ENCODE assay signal across 30 mouse cellular contexts in genomic region chr1:142867024-142867700, GRCm38 (mm10).
DNase-seq lines count a peak whose midpoint lies in the region; ATAC-seq and TF ChIP-seq lines count a peak whose summit lies in the region.
"Had no signal": no experiment of that assay in that cellular context is flagged by ENCODE, and none has a peak within 500 bp of the region (broad histone marks: within the 10 kb centered on the region; RNA-seq: fewer than 3 reads in every experiment).

No protein-coding gene starts in this region.

- DNase-seq in kidney, postnatal 0 days (ENCODE audit: low spot score): peak; percentile 41
- no peak for DNase-seq in kidney, postnatal 36 days
- peak; percentile 2 for DNase-seq in lung, postnatal 36 days
- DNase-seq in lung, postnatal 25 days (ENCODE audit: low spot score): no peak
- peak; percentile 13 for DNase-seq in MEL (ENCODE audit: low read depth, low spot score)
- DNase-seq in cerebellum, postnatal 14 days: no peak
- DNase-seq: adrenal gland, postnatal 14 days; cerebellum, adult 11 months; cerebellum, adult 9-10 months; gastrocnemius, postnatal 14 days; heart, adult 18-20 months; heart, postnatal 36 days; kidney, adult 9 months; kidney, postnatal 25 days; right cerebral cortex, postnatal 4 days; thymus, adult 18-20 months; thymus, postnatal 25 days had no signal

- no peak overlapping the region for H3K4me3 ChIP-seq in kidney, postnatal 0 days (replicated peaks; ENCODE audit: low read depth, low read length)
- no peak overlapping the region for H3K4me3 ChIP-seq in MEL (ENCODE audit: control insufficient read depth in 1 of 2, insufficient read depth in 1 of 2, low read depth in 2 of 2, low read length in 2 of 2)
- peak overlapping the region; percentile 18 for H3K4me3 ChIP-seq in megakaryocyte, embryonic 14.5 days (replicated peaks)
- H3K4me3 ChIP-seq: erythroblast, embryonic 14.5 days; forebrain, embryonic 12.5 days; limb, embryonic 10.5 days; limb, embryonic 15.5 days; liver, embryonic 15.5 days; lung, embryonic 15.5 days; midbrain, embryonic 13.5 days; neural tube, embryonic 13.5 days had no signal

- no peaks in the 10 kb centered on the region for H3K27me3 ChIP-seq in kidney, postnatal 0 days (ENCODE audit: insufficient read depth, low read length)
- H3K27me3 ChIP-seq in MEL (ENCODE audit: control insufficient read depth in 1 of 2, insufficient read depth in 2 of 2, low read length in 2 of 2): no peaks in the 10 kb centered on the region
- H3K27me3 ChIP-seq in megakaryocyte, embryonic 14.5 days (replicated peaks): no peaks in the 10 kb centered on the region
- H3K27me3 ChIP-seq: forebrain, embryonic 12.5 days; limb, embryonic 15.5 days; liver, embryonic 15.5 days; lung, embryonic 15.5 days; midbrain, embryonic 13.5 days; neural tube, embryonic 13.5 days had no signal

- TF ChIP-seq POLR2A in MEL (IDR thresholded peaks at IDR 0.05; ENCODE audit: control insufficient read depth in 1 of 2, insufficient read depth in 1 of 2, low read depth in 1 of 2, low read length in 2 of 2, poor library complexity in 1 of 2): no peak

- H3K27ac ChIP-seq in kidney, postnatal 0 days: no peak overlapping the region
- no peak overlapping the region for H3K27ac ChIP-seq in MEL (ENCODE audit: control insufficient read depth, low read depth, low read length)
- H3K27ac ChIP-seq: forebrain, embryonic 12.5 days; hindbrain, embryonic 14.5 days; limb, embryonic 10.5 days; limb, embryonic 15.5 days; liver, embryonic 15.5 days; lung, embryonic 15.5 days; midbrain, embryonic 13.5 days; neural tube, embryonic 13.5 days; stomach, postnatal 0 days had no signal

- no peaks in the 10 kb centered on the region for H3K79me2 ChIP-seq in MEL (ENCODE audit: control insufficient read depth, insufficient read depth, low read length, poor library complexity)

- no peaks in the 10 kb centered on the region for H3K9me3 ChIP-seq in kidney, postnatal 0 days (replicated peaks; ENCODE audit: low read length)
- no peaks in the 10 kb centered on the region for H3K9me3 ChIP-seq in MEL (replicated peaks; ENCODE audit: insufficient read depth, low read length)
- peaks cover 4% of the 10 kb centered on the region; the same call in 1 of the 2 replicates for H3K9me3 ChIP-seq in megakaryocyte, embryonic 14.5 days
- H3K9me3 ChIP-seq: forebrain, embryonic 12.5 days; limb, embryonic 10.5 days; limb, embryonic 15.5 days; liver, embryonic 15.5 days; lung, embryonic 15.5 days; midbrain, embryonic 13.5 days; neural tube, embryonic 13.5 days had no signal

- no peaks in the 10 kb centered on the region for H3K4me1 ChIP-seq in kidney, postnatal 0 days (replicated peaks; ENCODE audit: insufficient read depth, low read length)
- H3K4me1 ChIP-seq in MEL (ENCODE audit: control insufficient read depth in 1 of 2, insufficient read depth in 2 of 2, low read length in 2 of 2): no peaks in the 10 kb centered on the region
- H3K4me1 ChIP-seq in megakaryocyte, embryonic 14.5 days: 0 out of 2 replicates have a peak, but pooled peaks cover 3% of the 10 kb centered on the region
- H3K4me1 ChIP-seq: forebrain, embryonic 12.5 days; limb, embryonic 10.5 days; limb, embryonic 15.5 days; liver, embryonic 15.5 days; lung, embryonic 15.5 days; midbrain, embryonic 13.5 days; neural tube, embryonic 13.5 days had no signal

- no peak for TF ChIP-seq CTCF in kidney, postnatal 0 days (IDR thresholded peaks at IDR 0.05; ENCODE audit: low read depth)
- no peak for TF ChIP-seq CTCF in MEL (IDR thresholded peaks at IDR 0.05 in 2 of 3, conservative IDR thresholded peaks at IDR 0.05 in 1 of 3; ENCODE audit: control insufficient read depth in 1 of 3, insufficient read depth in 1 of 3, low read depth in 2 of 3, low read length in 3 of 3, poor library complexity in 1 of 3, severe bottlenecking in 1 of 3)

- 70% methylated on average over 4 of the region's 4 CpGs for WGBS in kidney, postnatal 0 days

- H3K36me3 ChIP-seq in kidney, postnatal 0 days (ENCODE audit: insufficient read depth, low read length): no peaks in the 10 kb centered on the region
- H3K36me3 ChIP-seq in MEL (ENCODE audit: control insufficient read depth in 1 of 2, insufficient read depth in 2 of 2, low read length in 2 of 2): no peaks in the 10 kb centered on the region
- H3K36me3 ChIP-seq in megakaryocyte, embryonic 14.5 days (replicated peaks; ENCODE audit: low read length): no peaks in the 10 kb centered on the region
- H3K36me3 ChIP-seq: forebrain, embryonic 12.5 days; limb, embryonic 10.5 days; limb, embryonic 15.5 days; liver, embryonic 15.5 days; lung, embryonic 15.5 days; midbrain, embryonic 13.5 days; neural tube, embryonic 13.5 days had no signal

- H3K4me2 ChIP-seq in kidney, postnatal 0 days (ENCODE audit: low read length): no peak overlapping the region
- H3K4me2 ChIP-seq: forebrain, embryonic 12.5 days; heart, embryonic 11.5 days; hindbrain, embryonic 14.5 days; limb, embryonic 15.5 days; liver, embryonic 15.5 days; lung, embryonic 15.5 days; midbrain, embryonic 13.5 days; neural tube, embryonic 13.5 days had no signal

- no peak for ATAC-seq in kidney, postnatal 0 days (replicated peaks; ENCODE audit: low FRiP score, low read depth)
- ATAC-seq: intestine, postnatal 0 days; midbrain, embryonic 13.5 days had no signal

- no peak overlapping the region for H3K9ac ChIP-seq in kidney, postnatal 0 days (ENCODE audit: low read depth, low read length)
- no peak overlapping the region for H3K9ac ChIP-seq in MEL (ENCODE audit: control insufficient read depth, low read depth, low read length, poor library complexity, severe bottlenecking)
- H3K9ac ChIP-seq: forebrain, embryonic 12.5 days; hindbrain, embryonic 14.5 days; limb, embryonic 15.5 days; liver, embryonic 15.5 days; lung, embryonic 15.5 days; midbrain, embryonic 13.5 days; neural tube, embryonic 13.5 days had no signal

- TF ChIP-seq RAD21 in MEL (IDR thresholded peaks at IDR 0.05; ENCODE audit: low read depth, low read length): no peak

- TF ChIP-seq EP300 in MEL (IDR thresholded peaks at IDR 0.05; ENCODE audit: low read depth in 1 of 2, low read length in 2 of 2): no peak

TF ChIP-seq in MEL, 35 proteins besides CTCF, POLR2A, EP300 and RAD21:
- no peak for TF ChIP-seq JUND (IDR thresholded peaks at IDR 0.05; ENCODE audit: low read depth, low read length)
- no peak for TF ChIP-seq SIN3A (IDR thresholded peaks at IDR 0.05; ENCODE audit: low read length)
- TF ChIP-seq ZC3H11A (IDR thresholded peaks at IDR 0.05; ENCODE audit: low read depth, low read length): no peak
- no peak for TF ChIP-seq MEF2A (IDR thresholded peaks at IDR 0.05; ENCODE audit: extremely low read depth, insufficient replicate concordance, low read depth, low read length, poor library complexity, severe bottlenecking)
- no peak for TF ChIP-seq CHD2 (IDR thresholded peaks at IDR 0.05; ENCODE audit: low read length)
- TF ChIP-seq GABPA (IDR thresholded peaks at IDR 0.05; ENCODE audit: low read depth, low read length): no peak
- TF ChIP-seq RCOR1 (IDR thresholded peaks at IDR 0.05; ENCODE audit: low read depth, low read length): no peak
- TF ChIP-seq POLR2AphosphoS2 (IDR thresholded peaks at IDR 0.05; ENCODE audit: low read length): no peak
- TF ChIP-seq USF2 (IDR thresholded peaks at IDR 0.05; ENCODE audit: borderline replicate concordance in 1 of 2, insufficient read depth in 1 of 2, low read depth in 1 of 2, low read length in 2 of 2): no peak
- no peak for TF ChIP-seq TAL1 (IDR thresholded peaks at IDR 0.05; ENCODE audit: low read length)
- TF ChIP-seq UBTF (IDR thresholded peaks at IDR 0.05; ENCODE audit: borderline replicate concordance, insufficient read depth, low read depth, low read length): no peak
- TF ChIP-seq MAZ (IDR thresholded peaks at IDR 0.05; ENCODE audit: low read depth, low read length): no peak
- no peak for TF ChIP-seq ZMIZ1 (IDR thresholded peaks at IDR 0.05; ENCODE audit: low read depth, low read length)
- TF ChIP-seq CHD1 (IDR thresholded peaks at IDR 0.05; ENCODE audit: low read depth, low read length): no peak
- no peak for TF ChIP-seq ETS1 (IDR thresholded peaks at IDR 0.05; ENCODE audit: low read depth, low read length)
- TF ChIP-seq POLR2AphosphoS5 (IDR thresholded peaks at IDR 0.05; ENCODE audit: borderline replicate concordance, low read depth, low read length): no peak
- no peak for TF ChIP-seq TBP (IDR thresholded peaks at IDR 0.05; ENCODE audit: low read depth, low read length)
- no peak for TF ChIP-seq E2F4 (IDR thresholded peaks at IDR 0.05; ENCODE audit: borderline replicate concordance, low read depth, low read length)

Comparison
In these comparisons a context has a peak if more than half of its experiments do, and no peak if none do; other contexts are left out.
1. DNase-seq: peak in kidney, postnatal 0 days (single experiment), lung, postnatal 36 days (single experiment) and MEL (single experiment); none in kidney, postnatal 36 days (0 of 2), lung, postnatal 25 days (single experiment) and cerebellum, postnatal 14 days (0 of 2).